Mouse (Mus musculus) natural killer cell, adult 2 months (primary cell): Measurements from ENCODE around the gene Smyd4.

Experiments
- DNase-seq, 2 experiments: peaks; one replicate each; pipeline ENCODE4 v3.0.0; 2022; ENCODE audit warnings: low spot score in 2 of 2

Gene Smyd4

GRCm38 (mm10) chr11:75415994-75416393, 67.8 kb downstream of the Smyd4 start:
- no peak for DNase-seq

- no peak for DNase-seq
These were observed 71.8 kb downstream of the Smyd4 start for GRCm38 (mm10) chr11:75420037-75420436.

- DNase-seq = no peak
These were observed 72.7 kb downstream of the Smyd4 start for GRCm38 (mm10) chr11:75420810-75421374.

- DNase-seq = no peak
These were observed 73.3 kb downstream of the Smyd4 start for GRCm38 (mm10) chr11:75421375-75422012.

GRCm38 (mm10) chr11:75422013-75422792, 74.0 kb downstream of the Smyd4 start, which contains the start of gene Serpinf1:
Serpinf1 (minus strand) TSS chr11:75422701.
- no peak for DNase-seq

GRCm38 (mm10) chr11:75423091-75423490, 74.9 kb downstream of the Smyd4 start:
- DNase-seq = no peak

- no peak for DNase-seq
These were observed 75.8 kb downstream of the Smyd4 start for GRCm38 (mm10) chr11:75424033-75424432.

GRCm38 (mm10) chr11:75424459-75424858, 76.2 kb downstream of the Smyd4 start:
- DNase-seq = no peak

GRCm38 (mm10) chr11:75429019-75429705, 80.9 kb downstream of the Smyd4 start:
- peak in 1 of 2 experiments; percentile 46 for DNase-seq

- DNase-seq = no peak
These were observed 83.1 kb downstream of the Smyd4 start for GRCm38 (mm10) chr11:75431307-75431706.

GRCm38 (mm10) chr11:75434138-75434537, 85.9 kb downstream of the Smyd4 start:
- DNase-seq = no peak

GRCm38 (mm10) chr11:75438194-75438593, 90.0 kb downstream of the Smyd4 start:
- DNase-seq = no peak

- DNase-seq = no peak
These were observed 90.6 kb downstream of the Smyd4 start for GRCm38 (mm10) chr11:75438804-75439203.

- DNase-seq = no peak
These were observed 91.1 kb downstream of the Smyd4 start, which contains the start of gene Serpinf2 for GRCm38 (mm10) chr11:75439363-75439762. Serpinf2 (minus strand) TSS chr11:75439591.

GRCm38 (mm10) chr11:75439951-75440350, 91.7 kb downstream of the Smyd4 start:
- no peak for DNase-seq

- no peak for DNase-seq
These were observed 92.8 kb downstream of the Smyd4 start for GRCm38 (mm10) chr11:75441034-75441433.

GRCm38 (mm10) chr11:75441601-75442000, 93.4 kb downstream of the Smyd4 start:
- DNase-seq = no peak

GRCm38 (mm10) chr11:75443711-75444110, 95.5 kb downstream of the Smyd4 start:
- no peak for DNase-seq

GRCm38 (mm10) chr11:75448575-75448974, 100.3 kb downstream of the Smyd4 start:
- DNase-seq = no peak

- no peak for DNase-seq
These were observed 101.5 kb downstream of the Smyd4 start for GRCm38 (mm10) chr11:75449695-75450094.

- no peak for DNase-seq
These were observed 102.2 kb downstream of the Smyd4 start for GRCm38 (mm10) chr11:75450304-75450908.

- DNase-seq = no peak
These were observed 102.7 kb downstream of the Smyd4 start for GRCm38 (mm10) chr11:75450936-75451335.
